Mouse (Mus musculus): ENCODE data around the gene Uri1.

The Uri1 gene

DNA sequence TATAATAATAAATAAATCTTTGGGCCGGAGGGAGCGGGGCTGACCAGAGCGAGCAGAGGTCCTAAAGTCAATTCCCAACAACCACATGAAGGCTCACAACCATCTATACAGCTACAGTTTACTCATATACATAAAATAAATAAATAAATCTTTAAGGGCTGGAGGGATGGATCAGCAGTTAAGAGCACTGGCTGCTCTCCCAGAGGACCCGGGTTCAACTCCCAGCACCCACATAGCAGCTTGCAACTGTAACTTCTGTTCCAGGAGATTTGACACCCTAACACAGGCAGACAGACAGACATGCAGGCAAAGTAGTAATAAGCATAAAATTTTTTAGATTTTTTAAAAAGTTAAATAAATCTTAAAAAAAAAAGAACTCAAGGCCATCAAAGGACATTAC, 10.5 kb downstream of the Uri1 start:
- DNase-seq: no peak

DNA sequence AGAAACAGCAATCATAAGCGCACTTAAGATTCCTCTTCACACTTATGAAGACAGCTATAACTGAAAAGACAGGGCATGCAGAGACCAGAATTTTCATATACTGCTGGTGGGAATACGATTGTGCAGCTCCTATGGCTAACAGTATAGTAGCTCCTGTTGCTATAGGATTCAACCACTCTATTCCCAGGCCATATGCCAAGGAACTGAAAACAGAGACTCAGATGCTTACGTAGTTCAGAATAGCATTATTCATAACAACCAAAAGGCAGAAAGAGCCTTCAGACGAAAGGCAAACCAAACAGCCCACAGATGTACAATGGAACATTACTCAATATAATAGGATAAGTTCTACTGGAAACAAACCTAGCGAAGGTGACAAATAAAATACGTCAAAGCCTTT, 15.0 kb downstream of the Uri1 start:
- DNase-seq: no peak

DNA sequence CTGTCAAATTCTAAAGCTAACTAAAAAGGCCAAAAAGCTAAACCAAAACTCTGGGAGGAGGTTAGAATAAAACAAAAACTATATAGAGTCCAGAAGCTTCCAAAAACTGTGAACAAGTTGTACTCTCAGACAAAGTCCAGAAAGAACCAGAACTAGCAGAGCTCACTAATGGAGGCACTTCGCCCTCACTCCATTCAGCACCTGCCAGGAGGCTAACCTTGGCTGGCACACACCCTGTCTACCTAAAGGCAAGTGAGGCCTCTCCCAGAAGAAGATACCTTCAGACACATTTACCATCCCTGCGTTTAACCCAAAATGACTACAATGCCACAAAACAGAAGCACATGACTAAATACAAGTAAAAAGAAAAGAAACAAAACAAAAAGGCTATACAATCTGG, 20.9 kb downstream of the Uri1 start:
- DNase-seq: no peak

DNA sequence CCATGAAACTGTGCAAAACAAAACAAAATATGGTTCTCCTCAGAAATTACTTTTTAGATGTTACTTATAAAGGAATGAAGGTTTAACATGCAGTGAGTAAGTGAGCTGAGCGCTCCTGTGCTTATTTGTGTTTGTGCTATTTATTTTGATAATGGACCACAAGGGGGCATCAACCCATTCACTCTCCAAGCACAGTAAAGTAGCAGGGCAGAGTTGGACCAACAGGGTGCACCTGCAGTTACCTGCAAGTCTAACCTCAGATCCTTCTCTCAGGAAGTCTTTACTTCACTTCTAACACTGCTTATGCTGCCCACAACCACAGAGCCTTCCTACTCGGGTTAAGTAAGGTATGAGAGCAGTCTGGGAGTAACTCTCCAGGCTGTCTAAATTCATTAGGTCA, 23.7 kb downstream of the Uri1 start:
- no peak for DNase-seq

DNA sequence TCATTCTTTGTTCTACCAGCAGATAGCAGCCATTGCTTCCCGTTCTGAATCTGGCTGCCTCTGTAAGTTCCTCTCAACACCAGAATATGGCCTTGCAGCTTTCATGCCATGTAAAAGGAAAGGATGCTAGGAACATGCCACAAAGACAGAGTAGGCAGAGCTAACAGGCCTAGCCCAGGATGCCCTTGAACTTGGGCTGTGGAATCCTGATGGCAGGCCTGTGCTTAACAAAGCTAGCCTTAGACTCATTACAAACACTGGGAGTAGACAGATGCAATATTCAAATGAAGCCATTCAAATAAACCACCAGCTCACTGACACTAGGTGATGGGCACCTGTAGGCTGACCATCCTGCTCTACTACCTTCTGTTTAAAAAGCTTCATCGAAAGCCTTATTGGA, 30.5 kb downstream of the Uri1 start:
- no peak for DNase-seq

DNA sequence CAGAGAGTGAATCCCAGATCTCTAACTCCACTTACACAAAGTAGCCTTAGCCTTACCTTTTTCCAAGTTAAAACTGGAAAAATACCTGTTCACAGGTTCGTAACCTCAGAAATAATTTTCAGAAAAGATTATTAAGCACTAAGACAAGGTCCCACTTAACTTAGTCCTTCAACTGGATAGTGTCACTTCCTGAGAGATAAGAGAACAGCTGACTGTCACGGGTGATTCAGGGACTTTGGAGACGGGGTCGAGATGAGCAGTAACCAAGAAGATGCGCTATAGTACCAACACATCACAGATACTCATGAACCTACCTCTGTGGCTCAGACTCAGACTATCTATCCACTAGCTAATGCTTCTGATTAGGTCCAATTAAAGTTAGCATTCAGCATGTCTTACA, 38.5 kb downstream of the Uri1 start:
- DNase-seq: no peak

DNA sequence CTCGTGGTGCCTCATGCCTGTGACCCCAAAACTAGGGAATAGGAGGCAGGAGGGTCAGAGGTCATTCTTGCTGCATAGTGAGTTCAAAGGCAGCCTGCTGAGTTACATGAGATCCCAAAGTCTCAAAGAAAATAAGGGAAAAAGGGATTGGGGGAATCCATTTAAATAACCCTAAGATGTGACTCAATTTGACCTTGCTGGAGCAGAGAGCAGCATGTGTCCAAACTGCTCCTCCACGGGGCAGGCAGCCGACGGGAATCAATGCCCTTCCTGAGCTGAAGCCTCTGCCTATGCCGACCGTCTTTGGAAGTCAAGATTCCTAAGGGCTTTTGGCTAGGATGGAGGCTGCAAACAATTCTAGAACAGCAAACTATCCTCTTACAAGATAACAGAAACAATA, 39.9 kb downstream of the Uri1 start:
- no peak for DNase-seq

DNA sequence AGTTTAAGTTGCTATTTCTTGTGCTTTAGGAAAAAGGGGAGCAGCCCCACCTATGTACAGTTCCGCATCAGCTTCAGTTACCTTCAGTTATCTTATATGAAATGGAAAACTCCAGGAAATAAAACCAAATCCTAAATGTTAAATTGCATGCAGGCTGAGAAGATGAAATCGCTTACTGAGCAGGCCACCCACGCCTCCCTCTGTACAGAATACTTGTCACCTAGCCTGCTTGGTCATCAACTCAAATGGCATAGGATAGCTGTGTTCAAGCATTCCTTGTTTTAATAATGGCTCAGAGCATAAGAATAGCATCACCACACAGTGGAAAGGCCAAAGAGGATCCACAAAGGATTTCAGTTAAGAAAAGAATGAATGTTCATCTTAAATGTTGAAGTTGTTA, 43.6 kb downstream of the Uri1 start:
- DNase-seq: no peak

DNA sequence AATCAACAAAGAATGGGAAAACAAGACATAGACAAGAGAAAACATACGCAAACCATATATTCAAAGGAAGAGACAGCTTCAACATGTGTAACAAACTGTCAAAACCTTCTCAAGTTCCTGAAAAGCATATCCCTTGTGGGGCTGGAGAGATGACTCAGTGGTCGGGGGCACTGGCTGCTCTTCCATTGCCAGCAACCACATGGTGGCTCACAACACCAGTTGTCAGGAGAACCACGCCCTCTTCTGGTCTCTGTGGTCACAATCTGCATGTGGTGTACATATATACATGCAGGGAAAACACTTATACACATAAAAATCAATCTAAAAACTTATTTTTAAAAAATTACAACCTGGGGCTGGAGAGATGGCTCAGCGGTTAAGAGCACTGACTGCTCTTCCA, 44.9 kb downstream of the Uri1 start:
- DNase-seq: no peak

DNA sequence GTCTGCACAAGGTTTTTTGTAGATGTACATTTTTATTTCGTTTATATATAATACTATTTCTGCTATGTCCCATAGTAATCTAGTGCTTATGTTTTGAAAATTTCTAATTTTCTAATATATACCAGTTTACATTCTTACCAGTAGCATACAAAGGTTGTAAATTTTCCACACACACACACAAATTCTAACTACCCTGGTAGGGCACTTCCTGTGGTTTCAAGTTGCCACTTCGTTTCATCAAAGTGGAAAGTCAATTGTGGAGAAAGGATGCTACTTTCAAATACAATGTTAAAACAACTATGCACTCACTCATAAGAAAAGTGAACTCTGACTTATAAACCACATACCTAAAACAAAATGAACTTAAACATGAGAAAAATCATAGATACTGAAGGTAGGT, 45.7 kb downstream of the Uri1 start:
- DNase-seq: no peak

DNA sequence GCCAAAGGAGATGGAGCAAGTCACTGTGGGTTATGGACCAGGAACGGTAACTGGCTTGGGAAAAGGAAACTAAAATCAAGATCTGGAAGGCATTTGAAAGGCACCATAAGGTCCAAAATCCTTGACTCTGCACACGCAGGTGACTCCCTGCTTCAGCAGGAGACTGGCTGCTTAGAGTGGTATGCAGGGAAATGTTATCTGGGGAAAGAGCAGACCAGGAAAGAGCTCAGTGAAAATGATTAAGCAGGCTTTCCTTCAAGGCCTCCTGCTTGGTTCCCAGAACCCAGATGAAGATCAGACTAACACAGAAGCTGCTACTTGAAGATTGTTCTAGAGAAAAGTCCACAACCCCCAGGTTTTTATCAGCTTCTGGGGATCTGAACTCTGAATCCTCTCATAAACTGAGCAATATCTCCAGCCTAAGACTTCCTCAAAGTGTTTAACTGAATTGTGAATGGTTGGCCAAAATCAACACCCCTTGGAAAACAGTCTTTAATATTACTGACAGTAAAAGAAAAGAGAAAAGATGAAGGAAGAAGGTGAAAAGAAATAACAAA, 50.3 kb downstream of the Uri1 start:
- no peak for DNase-seq

DNA sequence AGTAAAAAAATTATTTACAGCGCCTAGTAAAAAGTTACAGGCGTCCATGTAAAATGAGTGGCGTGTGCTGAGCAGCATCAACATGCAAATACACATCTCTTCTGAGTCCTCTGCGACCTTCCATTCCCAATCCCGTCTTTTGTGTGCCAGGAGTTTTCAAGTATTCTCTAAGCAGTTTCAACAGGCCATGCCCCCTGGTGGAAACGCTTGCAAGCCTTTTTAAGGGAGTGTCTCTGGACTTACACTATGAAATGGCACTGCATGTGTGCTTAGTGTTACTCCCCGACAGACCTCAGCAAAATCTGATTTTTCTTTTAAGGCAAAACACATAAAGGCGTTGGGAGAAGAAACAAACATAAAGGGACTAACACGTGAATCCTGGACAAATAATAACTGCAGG, 50.8 kb downstream of the Uri1 start:
- peak; percentile 14 to 29 for DNase-seq

DNA sequence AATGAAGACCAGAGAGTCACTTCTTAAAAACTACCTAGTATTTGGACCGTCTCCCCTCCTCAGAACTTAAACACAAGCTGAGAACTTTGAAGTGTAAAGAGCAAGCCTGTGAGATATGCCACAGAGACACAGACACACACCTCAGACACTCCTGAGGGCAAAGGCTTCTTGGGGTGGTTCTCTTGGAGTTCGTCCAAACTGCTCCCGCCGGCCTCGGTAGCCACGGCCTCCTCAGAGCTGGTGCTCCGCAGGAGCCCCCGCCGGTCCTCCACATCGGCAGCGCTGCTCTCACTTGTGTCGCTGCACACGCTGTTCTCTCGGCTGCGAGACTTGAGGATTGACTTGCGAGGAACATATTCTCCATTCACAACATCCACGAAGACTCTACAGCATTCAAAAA, 61.0 kb downstream of the Uri1 start:
- DNase-seq: no peak

DNA sequence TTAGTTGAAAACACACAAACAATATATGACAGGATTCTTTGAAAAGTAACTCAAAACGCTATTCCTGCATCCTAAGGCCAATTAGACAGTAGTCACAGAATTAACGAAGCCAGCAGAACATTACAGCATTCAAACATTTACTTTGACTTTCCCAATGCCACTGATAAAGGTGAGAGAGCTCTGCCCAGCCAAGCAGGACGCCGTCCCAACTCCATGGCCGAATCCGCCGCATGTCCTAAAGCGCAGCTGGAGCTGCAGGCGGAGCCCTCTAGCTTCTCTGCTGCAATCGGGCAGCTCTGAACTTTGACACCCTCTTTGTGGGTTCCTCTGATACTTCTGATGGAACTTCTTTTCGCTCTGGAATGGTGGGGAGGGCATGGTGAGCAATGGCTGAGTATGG, 62.1 kb downstream of the Uri1 start:
- DNase-seq: no peak

DNA sequence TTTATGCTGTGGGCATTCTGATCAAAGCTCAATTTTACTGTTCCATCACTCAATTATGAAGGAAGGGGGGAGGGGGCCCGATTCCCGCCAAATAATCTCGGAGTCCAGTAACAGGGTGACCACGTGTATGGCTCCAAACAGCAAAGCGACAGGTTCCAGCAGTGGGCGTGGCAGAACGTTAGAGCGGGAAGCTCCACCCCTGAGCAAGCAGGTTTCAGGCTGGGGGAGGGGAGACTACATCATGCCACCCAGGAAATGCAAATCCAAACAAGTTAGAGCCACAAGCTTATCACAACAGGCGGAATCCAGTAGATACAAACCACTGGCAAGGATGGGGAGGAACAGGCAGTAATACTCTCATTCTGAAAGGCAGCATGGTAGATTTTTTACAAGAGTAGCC, 71.5 kb downstream of the Uri1 start:
- DNase-seq: no peak

DNA sequence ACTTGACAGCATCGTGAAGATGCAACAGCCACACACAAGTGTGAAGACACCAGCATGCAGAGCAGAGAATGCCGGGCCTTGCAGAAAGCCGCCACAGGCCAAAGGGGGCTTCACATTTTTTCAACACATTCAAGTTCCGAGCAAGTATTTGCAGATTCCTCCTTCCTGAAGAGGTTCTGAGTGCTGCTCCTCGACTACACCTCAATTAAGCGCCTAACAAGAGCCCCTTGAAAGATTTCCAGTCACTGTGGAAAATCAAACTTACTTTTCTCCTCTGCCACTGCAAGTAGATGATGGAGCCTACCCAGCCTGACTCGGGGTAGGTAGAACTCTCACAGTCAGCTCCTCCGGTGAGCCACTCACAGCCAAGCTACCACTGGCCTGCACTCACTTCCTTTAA, 86.9 kb downstream of the Uri1 start:
- DNase-seq: peak; percentile 22 to 42

DNA sequence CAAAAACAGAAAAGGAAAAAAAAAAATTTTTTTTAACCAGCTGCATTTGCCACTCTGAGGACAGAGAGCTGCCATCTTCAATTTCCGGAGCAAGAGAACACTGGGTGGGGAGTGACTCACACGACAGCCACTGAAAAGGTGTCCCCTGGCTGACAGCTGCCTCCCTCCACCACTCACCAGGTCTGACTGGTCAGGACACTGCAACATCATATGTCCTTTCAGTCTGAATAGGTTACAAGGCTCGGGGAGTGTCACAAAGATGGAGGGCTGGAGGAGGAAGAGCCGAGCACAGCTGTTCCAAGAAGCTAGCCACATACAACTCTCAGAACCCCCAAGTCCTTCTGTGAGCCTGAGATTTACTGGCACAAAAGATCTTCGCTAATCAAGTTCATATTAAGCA, 87.6 kb downstream of the Uri1 start:
- peak in 1 of 2 experiments; percentile 7 for DNase-seq

DNA sequence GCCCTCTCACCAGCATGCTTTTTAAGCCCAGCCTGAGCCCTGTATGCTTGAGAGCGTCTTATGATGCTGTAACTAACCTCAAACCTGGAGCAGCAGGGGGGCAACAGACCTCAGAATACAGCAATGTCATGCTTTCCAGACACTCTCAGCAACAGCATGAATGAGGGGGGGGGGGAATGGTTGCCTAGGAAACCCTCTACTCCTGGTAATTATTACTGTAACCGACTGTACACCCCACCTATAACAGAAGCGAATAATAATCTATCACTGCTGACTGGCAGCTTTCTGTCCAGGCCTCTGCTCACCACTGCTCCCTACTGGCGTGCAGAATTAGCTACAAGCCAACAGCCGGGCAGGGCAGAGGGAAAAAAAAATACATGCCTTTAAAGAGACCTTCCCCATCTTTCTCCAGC, 88.6 kb downstream of the Uri1 start:
- DNase-seq: peak in 1 of 2 experiments; percentile 19

DNA sequence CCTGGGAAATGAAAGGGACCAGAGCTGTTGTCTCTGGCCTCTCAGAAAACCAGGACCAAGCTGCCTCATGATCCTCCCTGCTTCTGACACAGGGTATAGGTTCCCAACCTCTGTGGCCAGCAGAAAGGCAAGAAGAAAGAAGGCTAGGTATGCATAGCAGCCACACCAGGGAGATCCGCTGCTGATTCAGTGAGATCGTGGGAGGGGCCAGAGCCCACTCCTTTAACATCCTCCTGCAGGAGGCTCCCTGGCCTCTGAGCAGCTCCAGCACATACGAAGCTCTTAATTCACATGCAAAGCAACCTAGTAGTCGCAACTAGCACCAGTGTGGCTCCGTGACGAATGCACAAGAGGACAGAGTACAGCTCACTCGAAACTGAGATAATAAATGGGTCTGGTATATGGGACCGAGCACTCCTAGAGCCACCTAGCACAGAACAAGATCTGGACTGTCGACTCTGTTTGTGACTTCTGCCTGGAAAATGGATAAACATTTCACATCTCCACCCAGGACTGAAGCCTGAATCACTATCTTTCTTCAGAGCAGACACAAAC, 89.5 kb downstream of the Uri1 start:
- no peak for DNase-seq

DNA sequence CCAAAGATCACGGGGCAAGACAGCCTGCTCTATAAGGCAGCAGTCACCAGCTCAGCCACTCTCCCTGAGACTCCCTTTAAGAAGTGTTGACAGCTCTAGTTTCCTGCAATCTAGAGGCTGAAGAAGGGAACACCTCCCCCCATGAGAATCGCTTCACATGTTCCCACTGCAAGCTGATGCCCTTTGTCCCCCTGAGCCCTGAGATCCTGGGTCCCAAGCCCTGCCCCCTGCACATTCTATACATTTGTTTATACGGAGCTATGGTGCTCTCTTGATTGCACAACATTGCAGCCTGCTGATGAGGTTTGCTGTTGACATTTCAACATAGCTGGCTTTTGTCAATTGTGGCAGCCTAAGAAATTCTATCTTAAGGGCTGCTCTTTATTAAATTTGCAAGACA, 91.7 kb downstream of the Uri1 start:
- peak in 1 of 2 experiments; percentile 27 for DNase-seq

DNA sequence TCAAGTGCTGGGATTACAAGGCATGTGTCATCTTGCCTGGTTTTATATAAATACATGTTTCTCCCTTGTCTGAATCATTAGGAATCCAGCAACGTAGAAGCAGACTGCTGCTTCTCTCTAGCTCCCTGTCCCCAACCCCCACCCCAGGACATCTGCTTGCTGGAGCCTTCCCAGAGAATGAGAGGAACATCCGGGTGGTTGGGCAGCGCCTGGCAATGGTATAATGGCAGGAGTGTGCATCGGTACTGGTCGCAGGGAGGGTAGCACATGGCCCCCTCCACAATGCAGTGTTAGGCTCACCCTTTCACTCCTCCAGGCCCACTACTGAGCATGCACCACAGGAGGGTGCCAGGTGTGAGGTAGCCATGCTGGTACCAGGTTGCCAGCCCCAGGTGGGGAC, 93.6 kb downstream of the Uri1 start:
- no peak for DNase-seq

DNA sequence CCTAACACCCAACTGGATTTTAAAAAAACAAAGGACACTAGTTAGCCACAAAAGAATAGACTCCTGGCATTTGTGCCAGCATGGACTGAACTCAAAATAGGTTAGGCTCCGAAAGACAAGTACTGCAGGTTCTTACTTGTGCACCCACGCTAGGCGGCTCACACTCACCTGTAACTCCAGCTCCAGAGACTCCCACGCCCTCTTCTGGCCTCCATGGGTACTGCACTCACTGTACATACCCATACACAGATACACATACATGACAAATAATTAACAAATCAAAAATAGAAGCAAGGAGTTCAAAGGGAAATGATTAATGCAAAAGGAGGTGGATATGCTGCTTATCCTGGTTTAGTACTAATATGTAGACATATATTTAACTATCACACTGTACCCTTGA, 100.4 kb downstream of the Uri1 start:
- no peak for DNase-seq

DNA sequence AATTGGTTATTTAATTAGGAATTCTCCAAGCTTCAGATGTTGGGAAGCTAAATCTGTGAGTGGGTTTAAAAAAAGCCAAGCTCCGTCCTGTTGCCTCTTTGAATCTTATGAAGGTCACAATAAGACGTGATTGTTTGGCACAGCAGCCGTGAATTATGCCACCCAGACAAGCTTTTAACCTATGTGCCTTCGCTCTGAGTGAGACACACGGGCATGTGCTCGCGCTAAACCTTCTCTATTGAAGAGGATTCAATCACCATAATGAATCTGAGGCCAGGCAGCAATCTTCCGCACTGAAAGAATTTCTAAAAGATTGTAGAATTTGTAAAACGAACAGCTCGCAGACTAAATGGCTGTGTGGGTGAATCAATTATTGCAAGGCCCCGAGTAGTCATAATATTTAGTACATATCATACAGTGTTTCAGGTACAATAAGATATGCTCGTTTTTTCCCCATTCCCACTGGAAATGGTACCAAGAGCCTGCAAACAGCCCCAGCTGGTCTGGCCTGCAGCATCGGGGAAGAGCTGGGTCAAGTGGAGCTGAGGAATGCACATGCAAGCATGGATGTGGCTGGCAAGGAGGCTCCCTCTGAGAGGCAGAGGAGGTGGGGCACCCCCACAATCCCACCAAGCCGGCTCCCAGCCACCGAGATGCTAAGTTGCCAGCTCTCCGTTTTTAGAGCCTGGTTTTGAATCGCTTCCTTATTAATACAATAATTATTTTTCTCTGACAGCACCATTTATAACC, 101.5 kb downstream of the Uri1 start:
- DNase-seq: no peak

DNA sequence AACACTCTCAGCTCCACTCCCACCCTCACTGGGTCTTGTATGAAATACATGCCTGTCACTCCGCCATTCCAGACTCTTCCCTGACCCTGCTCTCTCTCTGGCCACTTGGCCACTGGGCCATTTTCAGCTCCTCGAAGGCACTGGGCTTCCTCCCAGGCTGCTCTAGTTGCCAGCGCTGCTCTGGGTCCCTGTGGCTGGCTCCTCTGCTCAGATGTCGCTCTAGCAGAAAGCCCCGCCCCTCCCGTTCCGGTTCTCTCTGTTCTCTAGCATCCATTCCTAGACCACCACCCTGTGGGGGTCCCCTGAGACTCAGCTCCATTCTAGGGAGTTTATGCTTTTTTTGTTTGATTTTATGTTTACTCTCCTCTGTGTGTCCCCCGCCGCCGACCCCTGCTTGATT, 104.4 kb downstream of the Uri1 start:
- DNase-seq: no peak

Data from lung, adult 18-20 months (tissue).